Mouse (Mus musculus) cortical plate, adult 2 months (tissue): ENCODE results near the gene Syde2.

Experiments
- CTCF ChIP-seq: fragments of 200-500 bp; IDR thresholded peaks from 2 replicates; pipeline ENCODE4 v1.5.1; 2011; ENCODE audit warnings: mild to moderate bottlenecking, control low read depth, low read length; ENCODE audit not compliant: insufficient read depth; ENCODE audit errors: extremely low read depth
- POLR2A ChIP-seq: fragments of 200-500 bp; IDR thresholded peaks from 2 replicates; pipeline ENCODE4 v1.6.1; 2011; ENCODE audit warnings: mild to moderate bottlenecking, low read length, control low read depth; ENCODE audit not compliant: insufficient read depth; ENCODE audit errors: extremely low read depth

GRCm38 (mm10) chr3:146013490-146013889 lies 25.8 kb downstream of the Syde2 start:
- no peak for TF ChIP-seq CTCF
- TF ChIP-seq POLR2A = no peak
